Mouse (Mus musculus) MEL (cell line): ENCODE results near the gene Brwd1. TPM values are rescaled to one million over a fixed set of nuclear protein-coding genes. Genes with fewer than 3 reads are reported as not detected.

Experiments
- DNase-seq: peaks from one replicate; pipeline ENCODE4 v3.0.0; 2011; ENCODE audit warnings: low read depth, low spot score
- H3K27ac ChIP-seq: 2 replicates; pipeline ENCODE4 v1.5.1; 2012; ENCODE audit warnings: low read depth, mild to moderate bottlenecking, control low read depth, low read length, moderate library complexity; ENCODE audit not compliant: control insufficient read depth
- H3K27me3 ChIP-seq, 2 experiments: fragments of 150-350 bp in 1 of 2; sonication (generic) in 1 of 2; 2 replicates each; pipeline ENCODE4 v1.6.1; 2012; ENCODE audit warnings: low read length in 2 of 2, mild to moderate bottlenecking in 2 of 2, improper control_type of control experiment in 1 of 2, moderate library complexity in 1 of 2; ENCODE audit not compliant: insufficient read depth in 2 of 2, control insufficient read depth in 1 of 2
- H3K36me3 ChIP-seq, 2 experiments: 2 replicates each; pipeline ENCODE4 v1.6.1; 2012 to 2014; ENCODE audit warnings: low read length in 2 of 2, improper control_type of control experiment in 1 of 2, inconsistent platforms in 1 of 2, mild to moderate bottlenecking in 1 of 2; ENCODE audit not compliant: insufficient read depth in 2 of 2, control insufficient read depth in 1 of 2
- H3K4me1 ChIP-seq, 2 experiments: fragments of 150-350 bp in 1 of 2; sonication (generic) in 1 of 2; 2 replicates each; pipeline ENCODE4 v1.6.1; 2012; ENCODE audit warnings: low read length in 2 of 2, improper control_type of control experiment in 1 of 2, mild to moderate bottlenecking in 1 of 2; ENCODE audit not compliant: insufficient read depth in 2 of 2, control insufficient read depth in 1 of 2
- H3K4me3 ChIP-seq, 2 experiments: fragments of 150-350 bp in 1 of 2; sonication (generic) in 1 of 2; 2 replicates each; pipeline ENCODE4 v1.5.1; 2012; ENCODE audit warnings: low read depth in 2 of 2, low read length in 2 of 2, mild to moderate bottlenecking in 2 of 2, moderate library complexity in 2 of 2, control low read depth in 1 of 2, improper control_type of control experiment in 1 of 2; ENCODE audit not compliant: control insufficient read depth in 1 of 2, insufficient read depth in 1 of 2
- H3K79me2 ChIP-seq: 2 replicates; pipeline ENCODE4 v1.6.1; 2012; ENCODE audit warnings: mild to moderate bottlenecking, low read length, moderate library complexity; ENCODE audit not compliant: control insufficient read depth, poor library complexity, insufficient read depth
- H3K9ac ChIP-seq: 2 replicates; pipeline ENCODE4 v1.6.1; 2012; ENCODE audit warnings: low read depth, mild to moderate bottlenecking, control low read depth, low read length, moderate library complexity; ENCODE audit not compliant: control insufficient read depth, poor library complexity, severe bottlenecking
- H3K9me3 ChIP-seq: fragments of 150-350 bp; sonication (generic); replicated peaks from 2 replicates; pipeline ENCODE4 v1.6.1; 2012; ENCODE audit warnings: mild to moderate bottlenecking, low read length, improper control_type of control experiment, moderate library complexity; ENCODE audit not compliant: insufficient read depth
- BHLHE40 ChIP-seq: IDR thresholded peaks from 2 replicates; pipeline ENCODE4 v1.6.1; 2012; ENCODE audit warnings: low read depth, mild to moderate bottlenecking, inconsistent platforms, low read length, improper control_type of control experiment, borderline replicate concordance
- CTCF ChIP-seq, 3 experiments: IDR thresholded peaks in 2 of 3; conservative IDR thresholded peaks in 1 of 3; 2 replicates each; pipeline ENCODE4 v1.5.1; 2011 to 2012; ENCODE audit warnings: low read length in 3 of 3, low read depth in 2 of 3, mild to moderate bottlenecking in 2 of 3, improper control_type of control experiment in 1 of 3, inconsistent platforms in 1 of 3, mixed read lengths in 1 of 3, moderate library complexity in 1 of 3; ENCODE audit not compliant: control insufficient read depth in 1 of 3, insufficient read depth in 1 of 3, poor library complexity in 1 of 3, severe bottlenecking in 1 of 3
- ELF1 ChIP-seq: IDR thresholded peaks from 2 replicates; pipeline ENCODE4 v1.6.1; 2014; ENCODE audit warnings: low read depth, mild to moderate bottlenecking, inconsistent platforms, low read length, improper control_type of control experiment, moderate library complexity
- HCFC1 ChIP-seq: IDR thresholded peaks from 2 replicates; pipeline ENCODE4 v1.6.1; 2012; ENCODE audit warnings: low read depth, mild to moderate bottlenecking, inconsistent platforms, low read length, improper control_type of control experiment, moderate library complexity
- MAX ChIP-seq: IDR thresholded peaks from 2 replicates; pipeline ENCODE4 v1.6.1; 2011; ENCODE audit warnings: low read length, improper control_type of control experiment
- MXI1 ChIP-seq: IDR thresholded peaks from 2 replicates; pipeline ENCODE4 v1.6.1; 2011; ENCODE audit warnings: mild to moderate bottlenecking, low read depth, low read length, improper control_type of control experiment
- NELFE ChIP-seq: IDR thresholded peaks from 2 replicates; pipeline ENCODE4 v1.6.1; 2011; ENCODE audit warnings: low read depth, low read length, improper control_type of control experiment
- NRF1 ChIP-seq: IDR thresholded peaks from 2 replicates; pipeline ENCODE4 v1.6.1; 2014; ENCODE audit warnings: low read depth, mild to moderate bottlenecking, inconsistent platforms, low read length, improper control_type of control experiment, moderate library complexity; ENCODE audit not compliant: poor library complexity, insufficient read depth, severe bottlenecking
- POLR2A ChIP-seq, 2 experiments: IDR thresholded peaks; 2 replicates each; pipeline ENCODE4 v1.6.1; 2011 to 2012; ENCODE audit warnings: low read length in 2 of 2, mild to moderate bottlenecking in 2 of 2, control low read depth in 1 of 2, improper control_type of control experiment in 1 of 2, low read depth in 1 of 2, moderate library complexity in 1 of 2; ENCODE audit not compliant: control insufficient read depth in 1 of 2, insufficient read depth in 1 of 2, poor library complexity in 1 of 2
- POLR2AphosphoS2 ChIP-seq: IDR thresholded peaks from 2 replicates; pipeline ENCODE4 v1.6.1; 2011; ENCODE audit warnings: low read length, improper control_type of control experiment
- RAD21 ChIP-seq: IDR thresholded peaks from 2 replicates; pipeline ENCODE4 v1.6.1; 2011; ENCODE audit warnings: mild to moderate bottlenecking, low read depth, low read length, improper control_type of control experiment
- RCOR1 ChIP-seq: IDR thresholded peaks from 2 replicates; pipeline ENCODE4 v1.6.1; 2012; ENCODE audit warnings: low read depth, mild to moderate bottlenecking, inconsistent platforms, low read length, improper control_type of control experiment
- SIN3A ChIP-seq: IDR thresholded peaks from 2 replicates; pipeline ENCODE4 v1.6.1; 2012; ENCODE audit warnings: low read length, improper control_type of control experiment, inconsistent platforms
- TBP ChIP-seq: IDR thresholded peaks from 2 replicates; pipeline ENCODE4 v1.8.0; 2011; ENCODE audit warnings: low read depth, low read length, improper control_type of control experiment
- USF1 ChIP-seq: IDR thresholded peaks from 2 replicates; pipeline ENCODE4 v1.6.1; 2014; ENCODE audit warnings: low read depth, mild to moderate bottlenecking, inconsistent platforms, low read length, improper control_type of control experiment, moderate library complexity
- USF2 ChIP-seq, 2 experiments: IDR thresholded peaks; 2 replicates each; pipeline ENCODE4 v1.6.1; 2011 to 2012; ENCODE audit warnings: improper control_type of control experiment in 2 of 2, low read length in 2 of 2, borderline replicate concordance in 1 of 2, inconsistent platforms in 1 of 2, low read depth in 1 of 2, mild to moderate bottlenecking in 1 of 2; ENCODE audit not compliant: insufficient read depth in 1 of 2
- ZMIZ1 ChIP-seq: IDR thresholded peaks from 2 replicates; pipeline ENCODE4 v1.6.1; 2012; ENCODE audit warnings: low read depth, mild to moderate bottlenecking, inconsistent platforms, low read length, improper control_type of control experiment, moderate library complexity
- polyA plus RNA-seq, 2 experiments: library from polyadenylated mRNA; stranded (reverse) in 1 of 2; unstranded in 1 of 2; fragments of >175 nt in 1 of 2; fragments of >200 nt in 1 of 2; gene quantifications; 2 replicates each; pipeline versions ENCODE4 v1.2.1 to v1.2.4; 2012; ENCODE audit warnings: low replicate concordance in 2 of 2, low read depth in 1 of 2; ENCODE audit not compliant: insufficient read length in 2 of 2, insufficient read depth in 1 of 2, missing spikeins in 1 of 2
- total RNA-seq: library from RNA; depleted of rRNA; stranded (reverse); fragments of 300-350 nt; gene quantifications from 2 replicates; pipeline ENCODE4 v1.2.3, GENCODE M21; 2012

The Brwd1 gene
- total and polyA plus RNA-seq, 3 experiments, result 27.1 to 77.1 (median 41.0) TPM

- peak within 1 kb of the TSS; percentile 88 to 97 for H3K4me3 ChIP-seq
- peaks cover 14% of the 10 kb centered on the region for H3K79me2 ChIP-seq
- peak; percentile 97 for DNase-seq
- H3K27ac ChIP-seq, result peak within 1 kb of the TSS; percentile 68
- peak within 1 kb of the TSS; percentile 89 for H3K9ac ChIP-seq
- H3K9me3 ChIP-seq, result no peaks in the 10 kb centered on the region
- TF ChIP-seq MAX (peak; percentile 93), NRF1 (peak; percentile 97), POLR2AphosphoS2 (peak; percentile 61; the same call in 1 of the 2 replicates), USF1 (peak; percentile 98), MXI1 (peak; percentile 70), BHLHE40 (no peak), SIN3A (peak; percentile 71), ELF1 (no peak), USF2 (IDR thresholded peaks at IDR 0.05; ENCODE audit: borderline replicate concordance in 1 of 2, insufficient read depth in 1 of 2, low read depth in 1 of 2, low read length in 2 of 2) (peak; percentile 50 to 84), RAD21 (no peak), ZMIZ1 (peak; percentile 46; the same call in 1 of the 2 replicates), NELFE (peak; percentile 75), POLR2A (IDR thresholded peaks at IDR 0.05; ENCODE audit: control insufficient read depth in 1 of 2, insufficient read depth in 1 of 2, low read depth in 1 of 2, low read length in 2 of 2, poor library complexity in 1 of 2) (peak; percentile 73 to 76), HCFC1 (peak; percentile 82), CTCF (IDR thresholded peaks at IDR 0.05 in 2 of 3, conservative IDR thresholded peaks at IDR 0.05 in 1 of 3; ENCODE audit: control insufficient read depth in 1 of 3, insufficient read depth in 1 of 3, low read depth in 2 of 3, low read length in 3 of 3, poor library complexity in 1 of 3, severe bottlenecking in 1 of 3) (no peak), RCOR1 (peak; percentile 67)
- peaks cover 12 to 13% of the 10 kb centered on the region in 2 experiments for H3K36me3 ChIP-seq
- H3K27me3 ChIP-seq, result no peaks in the 10 kb centered on the region
- peaks cover 0 to 4% of the 10 kb centered on the region in 2 experiments; a peak in 3 of 4 replicates for H3K4me1 ChIP-seq
Measured at GRCm38 (mm10) chr16:96127657-96128344, 45.5 kb upstream of the Brwd1 start, which contains the start of gene Hmgn1. Gene Hmgn1 (minus strand): TSS chr16:96127729.

GRCm38 (mm10) chr16:96127288-96127656 is 44.9 kb upstream of the Brwd1 start:
- Histone ChIP-seq H3K4me3 (peak overlapping the region; percentile 72 to 97), H3K9me3 (no peaks in the 10 kb centered on the region), H3K36me3 (peaks cover 12 to 13% of the 10 kb centered on the region in 2 experiments), H3K4me1 (peaks cover 0 to 4% of the 10 kb centered on the region in 2 experiments; a peak in 3 of 4 replicates), H3K27me3 (no peaks in the 10 kb centered on the region), H3K79me2 (peaks cover 14% of the 10 kb centered on the region), H3K27ac (peak overlapping the region; percentile 68), H3K9ac (peak overlapping the region; percentile 86)
- no peak for DNase-seq
- TF ChIP-seq NELFE (peak; percentile 51; the same call in 1 of the 2 replicates), TBP (no peak)
